Mouse (Mus musculus) heart, embryonic 15.5 days (tissue): ENCODE measurements around the gene Shisa8. TPM values are rescaled to one million over a fixed set of nuclear protein-coding genes. Genes with fewer than 3 reads are reported as not detected.

Experiments used
- ATAC-seq: fragments of 200-750 bp; cut with Nextera tagmentation; replicated peaks from 2 replicates; pipeline ENCODE4 v1.8.0; 2017; ENCODE audit warnings: low read depth, moderate TSS enrichment; ENCODE audit not compliant: insufficient number of reproducible peaks, insufficient read depth, low FRiP score
- H3K27ac ChIP-seq: fragments of 300-500 bp; sonication (generic); 2 replicates; pipeline ENCODE4 v1.5.1; 2015; ENCODE audit warnings: mild to moderate bottlenecking, inconsistent platforms
- H3K27me3 ChIP-seq: fragments of 300-500 bp; sonication (generic); 2 replicates; pipeline ENCODE4 v1.6.1; 2015; ENCODE audit warnings: inconsistent platforms
- H3K36me3 ChIP-seq: fragments of 300-500 bp; sonication (generic); 2 replicates; pipeline ENCODE4 v1.6.1; 2015; ENCODE audit warnings: mild to moderate bottlenecking, inconsistent platforms
- H3K4me1 ChIP-seq: fragments of 300-500 bp; sonication (generic); replicated peaks from 2 replicates; pipeline ENCODE4 v1.6.1; 2015; ENCODE audit warnings: inconsistent platforms
- H3K4me2 ChIP-seq: fragments of 300-500 bp; sonication (generic); 2 replicates; pipeline ENCODE4 v1.6.1; 2015; ENCODE audit warnings: inconsistent platforms, mild to moderate bottlenecking, moderate library complexity
- H3K4me3 ChIP-seq: fragments of 300-500 bp; sonication (generic); 2 replicates; pipeline ENCODE4 v1.5.1; 2015; ENCODE audit warnings: mild to moderate bottlenecking, inconsistent platforms
- H3K9ac ChIP-seq: fragments of 300-500 bp; sonication (generic); 2 replicates; pipeline ENCODE4 v1.6.1; 2015; ENCODE audit warnings: mild to moderate bottlenecking, inconsistent platforms
- H3K9me3 ChIP-seq: fragments of 300-500 bp; sonication (generic); replicated peaks from 2 replicates; pipeline ENCODE4 v1.6.1; 2016; ENCODE audit warnings: inconsistent platforms
- WGBS: fragments of 180-500 bp; shearing (Covaris S2); methylation state at CpG from one replicate; pipeline ENCODE4 v1.1.7; 2015; ENCODE audit warnings: mixed read lengths; 5-methylcytosine and 5-hydroxymethylcytosine counted together
- polyA plus RNA-seq: library from polyadenylated mRNA; unstranded; fragments of >200 nt; fragmentation: Nextera tagmentation; extraction: Ambion mirVana; gene quantifications from 2 replicates; pipeline ENCODE4 v1.2.1, GENCODE M21; 2015

Shisa8 gene
- polyA plus RNA-seq, 1 experiment from 2014 or later = 0.25 TPM

- no peaks in the 10 kb centered on the region for H3K9me3 ChIP-seq
- 20% methylated on average over 5 of the region's 5 CpGs for WGBS
Observed at GRCm38 (mm10) chr15:82236565-82236964, 23.9 kb upstream of the Shisa8 start.

GRCm38 (mm10) chr15:82235661-82236060 is 23.0 kb upstream of the Shisa8 start:
- no peak overlapping the region for H3K4me2 ChIP-seq
- no peak overlapping the region; the same call in 1 of the 2 replicates for H3K9ac ChIP-seq
- no peak overlapping the region for H3K4me3 ChIP-seq
- no peak for ATAC-seq
- no peak overlapping the region for H3K27ac ChIP-seq
- H3K9me3 ChIP-seq = no peaks in the 10 kb centered on the region
- no peaks in the 10 kb centered on the region; the same call in 1 of the 2 replicates for H3K27me3 ChIP-seq
- H3K4me1 ChIP-seq = 0 out of 2 replicates have a peak, but pooled peaks cover 4% of the 10 kb centered on the region
- no peaks in the 10 kb centered on the region for H3K36me3 ChIP-seq
- WGBS = 55% methylated on average over 10 of the region's 10 CpGs

More at GRCm38 (mm10) chr15:82236565-82236964, 23.9 kb upstream of the Shisa8 start:
- Histone ChIP-seq H3K4me2 (no peak overlapping the region), H3K9ac (no peak overlapping the region), H3K27me3 (no peaks in the 10 kb centered on the region), H3K4me1 (0 out of 2 replicates have a peak, but pooled peaks cover 4% of the 10 kb centered on the region), H3K27ac (no peak overlapping the region), H3K4me3 (no peak overlapping the region), H3K36me3 (no peaks in the 10 kb centered on the region)
- 0 out of 2 replicates have a peak, but pooled peaks have one; percentile 43 for ATAC-seq

- Histone ChIP-seq H3K4me2 (no peak overlapping the region), H3K4me3 (no peak overlapping the region), H3K36me3 (no peaks in the 10 kb centered on the region), H3K4me1 (peaks cover 10% of the 10 kb centered on the region), H3K9me3 (no peaks in the 10 kb centered on the region), H3K27me3 (peaks cover 10% of the 10 kb centered on the region; the same call in 1 of the 2 replicates), H3K27ac (no peak overlapping the region), H3K9ac (no peak overlapping the region)
- ATAC-seq = no peak
- WGBS = 73% methylated on average over 4 of the region's 4 CpGs
Observed at GRCm38 (mm10) chr15:82232651-82233050, 20.0 kb upstream of the Shisa8 start.

- Histone ChIP-seq H3K9ac (no peak overlapping the region), H3K27me3 (peaks cover 10% of the 10 kb centered on the region; the same call in 1 of the 2 replicates), H3K27ac (no peak overlapping the region), H3K4me1 (peaks cover 10% of the 10 kb centered on the region), H3K4me2 (no peak overlapping the region), H3K36me3 (no peaks in the 10 kb centered on the region), H3K9me3 (no peaks in the 10 kb centered on the region), H3K4me3 (no peak overlapping the region)
- no peak for ATAC-seq
- 58% methylated on average over 11 of the region's 11 CpGs for WGBS
Observed at GRCm38 (mm10) chr15:82231591-82232378, 19.2 kb upstream of the Shisa8 start.

- H3K9ac ChIP-seq = no peak overlapping the region
- H3K27me3 ChIP-seq = peaks cover 11% of the 10 kb centered on the region
- no peak for ATAC-seq
- H3K4me2 ChIP-seq = no peak overlapping the region
- no peak overlapping the region for H3K27ac ChIP-seq
- H3K4me3 ChIP-seq = no peak overlapping the region
- H3K4me1 ChIP-seq = peaks cover 10% of the 10 kb centered on the region
- WGBS = 73% methylated on average over 4 of the region's 4 CpGs
- H3K36me3 ChIP-seq = no peaks in the 10 kb centered on the region
- H3K9me3 ChIP-seq = no peaks in the 10 kb centered on the region
Observed at GRCm38 (mm10) chr15:82231100-82231499, 18.5 kb upstream of the Shisa8 start.

GRCm38 (mm10) chr15:82230098-82230611 is 17.5 kb upstream of the Shisa8 start:
- WGBS = 76% methylated on average over 6 of the region's 6 CpGs
- no peak overlapping the region for H3K9ac ChIP-seq
- H3K27me3 ChIP-seq = peaks cover 20% of the 10 kb centered on the region
- H3K9me3 ChIP-seq = no peaks in the 10 kb centered on the region
- no peak overlapping the region for H3K4me3 ChIP-seq
- peaks cover 10% of the 10 kb centered on the region for H3K4me1 ChIP-seq
- H3K27ac ChIP-seq = no peak overlapping the region
- no peak overlapping the region for H3K4me2 ChIP-seq
- no peak for ATAC-seq
- no peaks in the 10 kb centered on the region for H3K36me3 ChIP-seq

GRCm38 (mm10) chr15:82229542-82230045 is 17.0 kb upstream of the Shisa8 start:
- no peak overlapping the region for H3K9ac ChIP-seq
- no peaks in the 10 kb centered on the region for H3K36me3 ChIP-seq
- H3K27me3 ChIP-seq = peaks cover 26% of the 10 kb centered on the region
- no peak for ATAC-seq
- no peak overlapping the region for H3K4me3 ChIP-seq
- H3K4me2 ChIP-seq = no peak overlapping the region
- no peaks in the 10 kb centered on the region for H3K9me3 ChIP-seq
- WGBS = 33% methylated on average over 11 of the region's 11 CpGs
- no peak overlapping the region for H3K27ac ChIP-seq
- H3K4me1 ChIP-seq = peaks cover 11% of the 10 kb centered on the region

- Histone ChIP-seq H3K36me3 (no peaks in the 10 kb centered on the region), H3K4me1 (peaks cover 22% of the 10 kb centered on the region), H3K27ac (no peak overlapping the region), H3K9ac (no peak overlapping the region), H3K27me3 (peaks cover 62% of the 10 kb centered on the region), H3K4me3 (no peak overlapping the region), H3K9me3 (no peaks in the 10 kb centered on the region), H3K4me2 (no peak overlapping the region)
- WGBS = 85% methylated on average over 5 of the region's 5 CpGs
- ATAC-seq = no peak
Observed at GRCm38 (mm10) chr15:82225769-82226168, 13.2 kb upstream of the Shisa8 start.

- Histone ChIP-seq H3K27ac (no peak overlapping the region), H3K4me2 (peak overlapping the region; percentile 73), H3K36me3 (no peaks in the 10 kb centered on the region), H3K9ac (no peak overlapping the region), H3K4me1 (peaks cover 22% of the 10 kb centered on the region), H3K4me3 (peak overlapping the region; percentile 44), H3K27me3 (peaks cover 65% of the 10 kb centered on the region), H3K9me3 (no peaks in the 10 kb centered on the region)
- ATAC-seq = 0 out of 2 replicates have a peak, but pooled peaks have one; percentile 23
- 33% methylated on average over 7 of the region's 7 CpGs for WGBS
Observed at GRCm38 (mm10) chr15:82224602-82225215, 12.1 kb upstream of the Shisa8 start.

- H3K27me3 ChIP-seq = peaks cover 65% of the 10 kb centered on the region
- WGBS = 2% methylated on average over 44 of the region's 44 CpGs
- peak; percentile 25; the same call in 1 of the 2 replicates for ATAC-seq
Observed at GRCm38 (mm10) chr15:82223657-82224601, 11.3 kb upstream of the Shisa8 start, which contains the start of gene Tnfrsf13c. Tnfrsf13c (minus strand) TSS chr15:82224369.

More at GRCm38 (mm10) chr15:82223657-82224601, 11.3 kb upstream of the Shisa8 start, which contains the start of gene Tnfrsf13c:
- H3K27ac ChIP-seq = no peak within 1 kb of the TSS
- peaks cover 17% of the 10 kb centered on the region for H3K4me1 ChIP-seq
- no peaks in the 10 kb centered on the region for H3K9me3 ChIP-seq
- H3K4me3 ChIP-seq = peak within 1 kb of the TSS; percentile 44
- H3K4me2 ChIP-seq = peak within 1 kb of the TSS; percentile 73
- no peak within 1 kb of the TSS for H3K9ac ChIP-seq
- H3K36me3 ChIP-seq = no peaks in the 10 kb centered on the region
